Mouse (Mus musculus): Measurements from ENCODE around the gene Adam8.

Adam8 gene

DNA sequence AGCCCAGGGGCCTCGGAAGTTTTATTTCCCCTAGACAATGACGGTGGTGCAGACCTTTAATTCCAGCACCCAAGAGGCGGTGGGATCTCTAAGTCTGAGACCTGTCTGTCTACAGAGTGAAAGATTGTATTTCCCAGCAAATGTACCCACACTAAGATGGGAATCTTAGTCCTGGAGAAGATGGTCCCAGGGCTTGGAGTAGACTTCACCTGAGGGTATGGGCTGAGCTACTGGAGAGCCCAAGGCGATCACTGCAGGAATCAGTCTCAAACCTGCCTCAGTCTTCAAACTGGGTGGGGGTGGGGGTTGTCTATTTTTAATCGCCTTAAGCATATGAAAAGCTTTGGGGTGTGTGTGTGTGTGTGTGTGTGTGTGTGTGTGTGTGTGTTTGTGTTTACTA, 46.3 kb downstream of the Adam8 start:
- no peak for DNase-seq (ENCODE audit: low read depth)

- no peak for DNase-seq (ENCODE audit: low read depth)
Observed at GRCm38 (mm10) chr7:139945516-139945915, 46.8 kb downstream of the Adam8 start.

- DNase-seq (ENCODE audit: low read depth) = peak; percentile 44
Observed at GRCm38 (mm10) chr7:139944291-139945240, 47.8 kb downstream of the Adam8 start.

GRCm38 (mm10) chr7:139943674-139944281, 48.6 kb downstream of the Adam8 start, which contains the start of gene Utf1:
Utf1 (plus strand) TSS chr7:139943789.
- DNase-seq (ENCODE audit: low read depth) = peak; percentile 37

GRCm38 (mm10) chr7:139940476-139941209, 51.7 kb downstream of the Adam8 start:
- DNase-seq (ENCODE audit: low read depth) = no peak

- no peak for DNase-seq (ENCODE audit: low read depth)
Observed at GRCm38 (mm10) chr7:139937810-139938209, 54.6 kb downstream of the Adam8 start.

DNA sequence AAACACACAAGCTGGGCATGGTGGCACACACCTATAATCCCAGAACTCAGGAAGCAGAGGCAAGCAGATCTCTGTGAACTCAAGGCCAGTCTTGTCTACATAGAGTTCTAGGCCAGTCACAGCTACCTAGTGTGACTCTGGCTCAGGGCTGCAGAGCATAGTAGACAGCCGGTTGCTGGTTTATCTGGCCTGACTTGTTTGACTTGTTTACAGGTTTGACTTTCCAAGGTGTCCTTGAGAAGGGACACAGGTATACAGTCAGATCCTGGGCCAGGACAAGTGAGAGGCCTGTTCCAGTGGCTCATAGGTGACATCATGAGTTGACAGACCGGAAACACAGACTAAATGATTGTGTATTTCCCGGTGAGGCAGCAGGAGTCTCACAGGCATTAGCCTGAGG, 55.2 kb downstream of the Adam8 start:
- no peak for DNase-seq (ENCODE audit: low read depth)

DNA sequence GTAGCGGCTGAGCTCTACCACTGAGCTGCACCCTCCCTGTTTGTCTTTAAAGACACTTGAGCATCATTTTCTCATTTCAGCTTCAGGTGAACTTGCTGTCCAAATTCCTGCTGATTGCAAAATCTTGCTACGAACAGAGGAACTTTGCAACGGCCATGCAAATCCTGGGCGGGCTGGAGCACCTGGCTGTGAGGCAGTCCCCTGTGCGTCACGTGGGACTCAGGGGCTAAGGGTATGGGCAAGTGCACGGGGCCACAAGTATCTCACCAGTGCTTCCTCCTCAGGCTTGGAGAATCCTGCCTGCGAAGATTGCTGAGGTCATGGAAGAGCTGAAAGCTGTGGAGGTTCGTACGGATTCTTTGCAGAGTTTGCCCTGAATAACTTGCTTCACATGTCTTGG, 55.7 kb downstream of the Adam8 start:
- DNase-seq (ENCODE audit: low read depth) = no peak

DNA sequence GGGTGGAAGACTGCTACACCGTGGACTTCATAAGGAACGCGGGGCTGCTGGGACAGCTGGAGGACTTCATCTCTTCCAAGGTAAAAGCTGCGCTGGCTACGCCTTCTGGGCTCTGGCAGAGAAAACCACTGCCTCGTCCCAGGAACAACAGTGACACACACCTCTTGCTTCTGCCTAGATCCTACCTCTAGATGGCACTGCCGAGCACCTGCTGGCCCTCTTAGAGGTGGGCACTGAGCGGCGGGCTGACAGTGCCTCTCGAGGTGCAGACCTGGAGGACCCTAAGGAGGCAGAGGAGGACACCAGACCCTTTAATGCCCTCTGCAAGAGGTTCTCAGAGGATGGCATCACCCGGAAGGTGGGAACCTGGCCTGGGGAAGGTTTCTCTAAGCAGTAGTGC, 61.6 kb downstream of the Adam8 start:
- peak; percentile 50 for DNase-seq (ENCODE audit: low read depth)

Data from naive thymus-derived CD4-positive, alpha-beta T cell, adult 2 months (primary cell).